21 mouse cellular contexts compared by ENCODE assay signal in genomic region chr1:106690887-106691286, GRCm38 (mm10). TPM values are rescaled to one million over a fixed set of nuclear protein-coding genes. Genes with fewer than 3 reads are reported as not detected.
DNase-seq lines count a peak whose midpoint lies in the region; ATAC-seq lines count a peak whose summit lies in the region.
"Had no signal": no experiment of that assay in that cellular context is flagged by ENCODE, and none has a peak within 500 bp of the region (broad histone marks: within the 10 kb centered on the region; RNA-seq: fewer than 3 reads in every experiment).

No protein-coding gene starts in this region.

- H3K27ac ChIP-seq in forebrain, embryonic 14.5 days (ENCODE audit: low read depth, low read length), result no peak overlapping the region
- no peak overlapping the region for H3K27ac ChIP-seq in forebrain, embryonic 11.5 days (ENCODE audit: low read depth, low read length)
- H3K27ac ChIP-seq: hindbrain, embryonic 14.5 days; kidney, postnatal 0 days; macrophage; midbrain, embryonic 15.5 days; neural tube, embryonic 12.5 days had no signal

- no peak overlapping the region for H3K4me2 ChIP-seq in forebrain, embryonic 14.5 days (ENCODE audit: low read length)
- H3K4me2 ChIP-seq in forebrain, embryonic 11.5 days (ENCODE audit: low read depth, low read length, severe bottlenecking), result no peak overlapping the region
- H3K4me2 ChIP-seq: hindbrain, embryonic 14.5 days; midbrain, embryonic 15.5 days; neural tube, embryonic 12.5 days had no signal

- H3K4me3 ChIP-seq in forebrain, embryonic 14.5 days (ENCODE audit: low read depth, low read length), result no peak overlapping the region
- no peak overlapping the region for H3K4me3 ChIP-seq in forebrain, embryonic 11.5 days (ENCODE audit: low read depth, low read length)
- H3K4me3 ChIP-seq: midbrain, embryonic 15.5 days; neural tube, embryonic 12.5 days had no signal

- no peak for DNase-seq in cerebellum, postnatal 4 days (ENCODE audit: low spot score in 2 of 2)
- peak; percentile 77 for DNase-seq in forebrain, embryonic 14.5 days (ENCODE audit: low spot score)
- DNase-seq in forebrain, embryonic 11.5 days (ENCODE audit: low spot score), result no peak
- peak; percentile 26 for DNase-seq in right cerebral cortex, postnatal 4 days
- DNase-seq in right cerebral cortex, postnatal 14 days, result no peak
- no peak for DNase-seq in adrenal gland, adult (ENCODE audit: inconsistent age in 2 of 2, low spot score in 1 of 2)
- DNase-seq: adrenal gland, postnatal 25 days; gastrocnemius, postnatal 36 days; heart, postnatal 36 days; kidney, adult 2 months; liver, postnatal 0 days; retina, postnatal 1 day; thymus, adult 18-20 months; thymus, postnatal 36 days had no signal

- no peaks in the 10 kb centered on the region for H3K27me3 ChIP-seq in forebrain, embryonic 14.5 days (replicated peaks; ENCODE audit: control insufficient read depth, insufficient read depth, low read length)
- H3K27me3 ChIP-seq in forebrain, embryonic 11.5 days (ENCODE audit: control insufficient read depth, insufficient read depth, low read length), result no peaks in the 10 kb centered on the region
- H3K27me3 ChIP-seq: midbrain, embryonic 15.5 days; neural tube, embryonic 12.5 days had no signal

- no peaks in the 10 kb centered on the region for H3K4me1 ChIP-seq in forebrain, embryonic 14.5 days (ENCODE audit: control insufficient read depth, insufficient read depth, low read length)
- H3K4me1 ChIP-seq in forebrain, embryonic 11.5 days (replicated peaks; ENCODE audit: control insufficient read depth, insufficient read depth, low read length), result no peaks in the 10 kb centered on the region
- H3K4me1 ChIP-seq: midbrain, embryonic 15.5 days; neural tube, embryonic 12.5 days had no signal

- no peaks in the 10 kb centered on the region for H3K9me3 ChIP-seq in forebrain, embryonic 14.5 days (replicated peaks; ENCODE audit: control insufficient read depth, low read length)
- H3K9me3 ChIP-seq in forebrain, embryonic 11.5 days (ENCODE audit: control insufficient read depth, low read length), result no peaks in the 10 kb centered on the region
- H3K9me3 ChIP-seq: midbrain, embryonic 15.5 days; neural tube, embryonic 12.5 days had no signal

- H3K9ac ChIP-seq in forebrain, embryonic 14.5 days (ENCODE audit: low read length), result no peak overlapping the region
- no peak overlapping the region for H3K9ac ChIP-seq in forebrain, embryonic 11.5 days (ENCODE audit: low read length)
- H3K9ac ChIP-seq: hindbrain, embryonic 14.5 days; liver, postnatal 0 days; midbrain, embryonic 15.5 days; neural tube, embryonic 12.5 days had no signal

- H3K36me3 ChIP-seq in forebrain, embryonic 14.5 days (ENCODE audit: control insufficient read depth, insufficient read depth, low read length), result no peaks in the 10 kb centered on the region
- H3K36me3 ChIP-seq in forebrain, embryonic 11.5 days (ENCODE audit: control insufficient read depth, insufficient read depth, low read length), result no peaks in the 10 kb centered on the region
- H3K36me3 ChIP-seq: midbrain, embryonic 15.5 days; neural tube, embryonic 12.5 days had no signal

- 0 out of 2 replicates have a peak, but pooled peaks have one; percentile 41 for ATAC-seq in cerebellum, adult (ENCODE audit: insufficient number of reproducible peaks, low FRiP score, low TSS enrichment)
- peak; percentile 85; the same call in 1 of the 2 replicates for ATAC-seq in forebrain, embryonic 14.5 days
- no peak for ATAC-seq in forebrain, embryonic 11.5 days (replicated peaks; ENCODE audit: low FRiP score)
- ATAC-seq: liver, postnatal 0 days; lung, postnatal 0 days; midbrain, embryonic 15.5 days had no signal

- WGBS in forebrain, embryonic 14.5 days, result 46% methylated on average over 6 of the region's 6 CpGs
- WGBS in forebrain, embryonic 11.5 days, result 83% methylated on average over 6 of the region's 6 CpGs

RNA-seq across cellular contexts. Expression of gene Bcl2, which starts 23.2 kb away (rescaled TPM):
- 5.3 and 7.1 TPM in 2 replicates for polyA plus RNA-seq in forebrain, embryonic 14.5 days (2014; fragmentation: Nextera tagmentation; extraction: Ambion mirVana)
- 6.9 and 7.4 TPM in 2 replicates for polyA plus RNA-seq in forebrain, embryonic 11.5 days (2014; fragmentation: Nextera tagmentation; extraction: Ambion mirVana)

Comparison
In these comparisons a context has a peak if more than half of its experiments do, and no peak if none do; other contexts are left out.
1. DNase-seq: peak in forebrain, embryonic 14.5 days (single experiment) and right cerebral cortex, postnatal 4 days (single experiment); none in cerebellum, postnatal 4 days (0 of 2), forebrain, embryonic 11.5 days (single experiment), right cerebral cortex, postnatal 14 days (single experiment) and adrenal gland, adult (0 of 2).